Comparison of ENCODE assay signal across 23 mouse cellular contexts in genomic region chr10:41243930-41244329, GRCm38 (mm10). TPM values are rescaled to one million over a fixed set of nuclear protein-coding genes. Genes with fewer than 3 reads are reported as not detected.
"Had no signal": no experiment of that assay in that cellular context is flagged by ENCODE, and none has a peak within 500 bp of the region (broad histone marks: within the 10 kb centered on the region; RNA-seq: fewer than 3 reads in every experiment).

No protein-coding gene starts in this region.

- H3K4me1 ChIP-seq: kidney, embryonic 15.5 days; limb, embryonic 12.5 days; limb, embryonic 15.5 days; neural tube, embryonic 15.5 days; stomach, embryonic 15.5 days had no signal

- H3K9me3 ChIP-seq: kidney, embryonic 15.5 days; limb, embryonic 12.5 days; limb, embryonic 15.5 days; liver, embryonic 13.5 days; lung, embryonic 15.5 days; megakaryocyte, embryonic 14.5 days; midbrain, embryonic 10.5 days; neural tube, embryonic 12.5 days; neural tube, embryonic 15.5 days; stomach, embryonic 15.5 days had no signal

- H3K27ac ChIP-seq: kidney, embryonic 15.5 days; limb, embryonic 12.5 days; limb, embryonic 15.5 days; lung, embryonic 15.5 days; midbrain, embryonic 10.5 days; neural tube, embryonic 12.5 days; neural tube, embryonic 15.5 days; stomach, embryonic 15.5 days had no signal

- H3K4me3 ChIP-seq: kidney, embryonic 15.5 days; limb, embryonic 12.5 days; limb, embryonic 15.5 days; liver, embryonic 13.5 days; lung, embryonic 15.5 days; megakaryocyte, embryonic 14.5 days; midbrain, embryonic 10.5 days; neural tube, embryonic 12.5 days; neural tube, embryonic 15.5 days; stomach, embryonic 15.5 days had no signal

- H3K4me2 ChIP-seq: kidney, embryonic 15.5 days; limb, embryonic 12.5 days; limb, embryonic 15.5 days; liver, embryonic 13.5 days; lung, embryonic 15.5 days; neural tube, embryonic 12.5 days; neural tube, embryonic 15.5 days; stomach, embryonic 15.5 days had no signal

- DNase-seq: kidney, adult 11 months; kidney, adult 8-10 months; kidney, postnatal 10 days; kidney, postnatal 36 days; left cerebral cortex, postnatal 4 days; liver, embryonic 13.5 days; lung, adult 18-20 months; lung, postnatal 10 days; lung, postnatal 36 days; midbrain, embryonic 14.5 days; retina, postnatal 1 day; right cerebral cortex, postnatal 25 days; spleen, adult 18-20 months; thymus, postnatal 25 days had no signal

- H3K27me3 ChIP-seq: kidney, embryonic 15.5 days; limb, embryonic 12.5 days; limb, embryonic 15.5 days; liver, embryonic 13.5 days; lung, embryonic 15.5 days; megakaryocyte, embryonic 14.5 days; neural tube, embryonic 12.5 days; neural tube, embryonic 15.5 days; stomach, embryonic 15.5 days had no signal

- H3K36me3 ChIP-seq: kidney, embryonic 15.5 days; limb, embryonic 12.5 days; liver, embryonic 13.5 days; lung, embryonic 15.5 days; midbrain, embryonic 10.5 days; neural tube, embryonic 12.5 days; stomach, embryonic 15.5 days had no signal

- H3K9ac ChIP-seq: kidney, embryonic 15.5 days; limb, embryonic 12.5 days; limb, embryonic 15.5 days; liver, embryonic 13.5 days; lung, embryonic 15.5 days; neural tube, embryonic 12.5 days; neural tube, embryonic 15.5 days; stomach, embryonic 15.5 days had no signal

RNA-seq across cellular contexts. Expression of gene Ak9, which starts 59.9 kb away (rescaled TPM):
- polyA plus RNA-seq: limb, embryonic 15.5 days; liver, embryonic 13.5 days had no signal
